Mouse (Mus musculus): ENCODE measurements around the gene Serac1.
"Not testable (repeated sequence)": the region's sequence is repeated elsewhere in the genome, so short reads cannot be mapped to it uniquely, and the experiment has no call there.

Gene Serac1

DNA sequence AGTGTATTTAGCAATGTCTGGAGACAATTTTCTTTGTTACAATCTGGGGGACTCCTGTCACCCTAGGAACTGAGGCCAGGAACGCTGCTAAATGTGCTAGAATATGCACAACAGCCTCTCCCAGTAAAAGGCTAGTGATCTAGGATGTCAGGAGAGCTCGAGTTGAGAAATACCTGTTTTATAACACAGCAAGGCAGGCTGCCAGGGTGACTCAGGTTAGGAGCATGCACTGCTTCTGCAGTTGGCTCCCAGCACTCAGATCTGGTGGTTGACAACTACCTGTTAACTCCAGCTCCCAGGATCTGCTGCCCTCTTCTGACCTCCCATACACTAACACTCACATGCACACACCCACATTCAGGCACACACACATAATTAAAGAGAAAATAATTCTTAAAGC lies 13.5 kb downstream of the Serac1 start:
- DNase-seq (ENCODE audit: low spot score), result no peak

DNA sequence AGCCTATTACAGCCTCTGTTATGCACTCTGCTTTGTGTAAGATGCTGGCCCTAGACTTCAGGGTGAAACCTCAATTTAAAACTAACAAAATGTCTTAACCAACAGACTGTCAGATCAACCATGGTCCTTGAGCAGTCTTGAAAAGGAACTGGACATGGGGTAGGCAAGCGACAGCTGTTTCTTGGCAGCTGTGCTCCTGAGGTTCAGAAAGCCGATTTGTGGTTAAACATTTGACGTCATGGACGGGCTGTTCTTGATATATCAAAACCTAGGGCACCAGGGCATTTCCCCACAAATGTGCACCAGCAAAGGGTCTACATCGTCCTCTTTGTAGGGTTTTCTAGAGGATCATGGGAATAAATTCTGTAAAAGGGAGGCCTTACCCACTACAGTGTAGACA lies 16.0 kb downstream of the Serac1 start:
- DNase-seq (ENCODE audit: low spot score), result no peak

DNA sequence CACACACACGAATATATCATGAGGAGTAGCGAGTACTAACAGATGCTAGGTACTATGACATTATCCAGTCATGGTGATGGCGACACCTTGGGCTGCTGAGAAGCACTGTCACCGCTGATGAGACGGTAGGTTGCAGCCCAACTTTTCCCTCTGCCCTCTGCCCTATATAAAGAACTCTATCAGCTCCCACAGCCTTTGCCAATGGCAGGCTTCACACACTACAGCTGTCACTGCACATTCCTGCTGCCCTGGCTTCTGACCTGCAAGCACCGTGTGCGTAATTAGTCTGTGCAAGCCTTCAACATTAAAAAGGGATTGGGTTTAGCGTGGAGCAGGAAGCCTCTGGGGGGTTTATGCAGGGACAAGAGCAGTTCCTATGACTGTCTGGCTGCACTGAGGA lies 16.7 kb downstream of the Serac1 start:
- DNase-seq (ENCODE audit: low spot score), result no peak

DNA sequence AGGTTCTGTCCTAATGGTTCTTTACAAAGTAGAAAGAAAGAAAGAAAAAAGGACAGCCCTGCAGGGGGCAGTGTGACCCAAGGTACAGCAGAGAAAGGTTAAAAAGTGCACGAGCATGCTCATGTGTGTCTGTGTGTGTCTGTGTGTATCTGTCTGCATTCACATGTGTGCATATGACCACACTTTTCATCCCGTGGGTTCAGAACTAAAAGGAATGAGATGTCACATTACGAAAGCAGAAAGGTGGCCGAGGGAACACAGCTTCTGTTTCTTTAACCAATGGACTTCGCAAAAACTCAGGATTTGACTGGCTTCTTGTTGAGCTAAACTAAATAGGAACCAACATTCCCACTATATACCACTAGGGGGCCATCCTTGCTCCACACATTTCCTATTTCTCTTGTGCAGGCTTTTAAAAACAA lies 24.6 kb downstream of the Serac1 start:
- peak; percentile 39 for DNase-seq (ENCODE audit: low spot score)

DNA sequence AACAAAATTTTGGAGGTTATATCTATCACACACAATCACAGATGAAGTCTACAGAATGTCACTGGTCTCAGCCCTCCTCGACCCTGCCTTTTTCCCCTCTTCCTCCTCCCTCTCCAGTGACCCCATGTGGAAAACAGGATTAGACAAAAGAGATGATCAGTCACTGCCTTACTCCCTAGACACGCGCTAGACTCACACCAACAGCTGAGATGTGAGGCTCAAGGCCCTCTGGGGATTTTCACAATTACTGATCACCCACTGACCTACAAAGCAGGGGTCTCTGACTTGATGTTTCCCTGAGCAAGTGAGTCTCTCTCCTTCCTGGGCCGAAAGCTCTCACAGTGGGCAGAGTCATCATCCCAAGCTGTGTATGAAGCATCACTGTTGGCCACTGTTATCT lies 26.7 kb downstream of the Serac1 start:
- no peak for DNase-seq (ENCODE audit: low spot score)

DNA sequence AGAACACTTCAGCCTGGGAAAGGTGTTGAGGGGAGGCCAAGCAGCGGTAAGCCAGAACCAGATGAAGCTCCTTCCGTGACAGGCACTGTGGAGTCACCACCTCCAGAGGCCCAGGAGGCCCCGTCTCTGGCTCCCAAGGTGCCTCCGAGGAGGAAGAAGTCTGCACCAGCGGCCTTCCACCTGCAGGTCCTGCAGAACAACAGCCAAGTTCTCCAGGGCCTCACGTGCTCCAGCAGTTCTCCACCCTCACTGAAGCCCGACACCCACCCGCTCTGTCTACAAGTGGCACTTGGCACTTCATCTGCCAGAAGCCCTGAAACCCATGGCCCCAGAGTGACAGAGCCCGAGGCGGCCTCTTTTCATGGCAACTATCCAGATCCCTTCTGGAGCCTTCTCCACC lies 42.0 kb downstream of the Serac1 start:
- DNase-seq (ENCODE audit: low spot score), result no peak

DNA sequence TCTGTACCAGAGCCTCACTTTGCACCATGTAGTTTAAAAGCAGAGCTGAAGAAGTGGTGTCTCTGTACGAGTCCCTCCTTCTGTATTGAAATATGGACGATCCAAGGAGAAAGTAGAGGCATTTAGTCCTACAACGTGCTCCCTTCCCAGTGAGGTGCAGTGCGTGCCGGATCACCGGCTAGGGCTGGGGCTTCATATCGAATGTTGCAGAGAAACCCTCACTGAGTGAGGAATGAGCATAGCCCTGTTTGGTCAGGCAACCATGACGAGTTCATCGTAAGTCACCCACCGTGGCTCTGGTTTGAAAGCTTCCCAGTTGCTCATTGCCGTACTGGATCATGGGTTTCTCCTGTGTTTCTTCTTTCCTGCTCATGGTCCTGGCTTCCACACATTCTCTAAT lies 42.7 kb downstream of the Serac1 start:
- no peak for DNase-seq (ENCODE audit: low spot score)

DNA sequence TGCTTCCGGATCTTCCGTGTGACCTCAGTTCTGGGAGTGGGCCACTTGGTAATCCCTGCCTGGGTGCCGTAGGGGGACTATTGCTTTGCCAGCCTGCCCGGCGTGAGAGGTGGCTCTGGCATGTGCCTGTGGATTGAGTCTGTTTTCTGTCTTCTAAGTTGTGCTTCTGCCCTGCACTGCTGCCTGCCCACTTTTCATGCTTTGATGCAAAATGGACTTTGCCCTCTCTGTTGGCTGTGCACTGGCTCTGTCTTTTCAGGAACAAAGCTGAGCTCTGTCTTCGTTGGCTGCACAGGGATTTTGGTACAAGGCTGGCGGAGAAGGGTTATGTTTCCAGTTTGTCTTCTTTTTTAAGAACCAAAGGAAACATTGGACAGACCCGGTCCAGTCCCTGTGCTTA lies 43.1 kb downstream of the Serac1 start:
- peak; percentile 48 for DNase-seq (ENCODE audit: low spot score)

DNA sequence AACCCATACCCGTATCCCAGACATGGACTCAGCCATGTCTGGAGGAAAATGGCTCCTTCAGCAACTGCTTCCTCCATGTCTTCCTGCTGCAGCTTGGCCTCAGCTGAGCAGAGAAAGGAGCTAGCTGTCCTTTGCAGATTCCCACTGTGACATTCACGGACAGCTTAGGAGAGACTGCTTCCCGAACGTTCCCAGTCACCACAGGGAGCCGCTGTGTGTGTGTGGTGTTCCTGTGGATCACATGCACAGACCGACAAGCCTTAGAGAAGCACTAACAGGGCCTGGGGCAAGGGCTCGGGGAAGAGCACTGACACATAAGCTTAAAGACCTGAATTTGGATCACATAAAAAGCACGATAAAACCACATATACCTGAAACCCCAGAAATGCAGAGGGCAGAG lies 43.9 kb downstream of the Serac1 start:
- DNase-seq (ENCODE audit: low spot score), result no peak

DNA sequence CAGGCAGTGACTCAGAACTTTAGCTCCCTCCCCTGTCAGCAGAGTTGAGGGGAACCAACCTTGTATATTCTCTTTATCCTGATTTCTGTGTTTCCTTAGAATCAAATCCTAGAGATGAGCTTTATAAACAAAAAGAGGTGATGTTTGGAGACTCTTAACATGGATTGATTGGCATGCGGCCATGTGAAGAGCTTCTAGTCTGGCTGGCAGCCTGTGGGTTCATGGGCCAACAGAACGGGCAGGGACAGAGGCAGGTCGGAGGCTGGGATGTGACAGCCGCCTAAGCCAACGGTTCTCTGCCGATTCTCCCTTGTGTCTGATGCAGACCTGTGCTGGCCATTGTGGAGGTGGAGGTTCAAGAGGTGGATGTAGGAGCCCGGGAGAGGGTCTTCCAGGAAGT lies 53.7 kb downstream of the Serac1 start:
- DNase-seq (ENCODE audit: low spot score), result no peak

DNA sequence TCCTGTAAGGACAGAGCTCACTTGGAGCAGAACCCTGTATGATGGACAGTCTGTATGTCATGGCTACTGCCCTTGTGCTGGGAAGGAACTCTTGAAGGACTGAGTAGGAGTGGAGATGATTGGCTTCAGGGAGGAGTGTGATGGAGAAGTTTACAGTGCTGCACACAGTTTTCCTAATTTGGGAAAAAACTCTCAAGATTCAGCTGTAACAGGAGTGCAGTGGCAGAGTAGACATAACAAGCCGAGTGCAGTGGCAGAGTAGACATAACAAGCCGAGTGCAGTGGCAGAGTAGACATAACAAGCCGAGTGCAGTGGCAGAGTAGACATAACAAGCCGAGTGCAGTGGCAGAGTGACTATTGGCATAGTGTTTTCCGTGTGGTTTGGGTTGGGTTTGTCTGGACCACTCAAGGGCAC lies 58.2 kb downstream of the Serac1 start:
- not testable (repeated sequence) for DNase-seq (ENCODE audit: low spot score)

DNA sequence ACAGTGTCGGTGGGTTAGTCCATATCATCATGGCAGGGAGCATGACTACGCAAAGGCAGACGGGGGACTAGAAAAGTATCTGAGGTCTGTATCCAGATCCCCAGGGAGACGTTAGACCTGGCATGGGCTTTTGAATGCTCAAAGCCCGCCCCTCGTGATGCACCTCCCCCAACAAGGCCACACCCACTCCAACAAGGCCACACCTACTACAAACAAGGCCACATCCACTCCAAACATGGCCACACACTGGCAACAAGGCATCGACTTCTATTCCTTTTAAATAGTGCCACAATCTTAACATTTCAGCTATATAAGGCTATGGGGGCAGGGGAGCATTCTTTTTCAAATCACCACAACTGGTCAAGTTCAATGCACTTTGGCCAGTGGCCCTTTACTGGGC lies 58.9 kb downstream of the Serac1 start:
- no peak for DNase-seq (ENCODE audit: low spot score)

DNA sequence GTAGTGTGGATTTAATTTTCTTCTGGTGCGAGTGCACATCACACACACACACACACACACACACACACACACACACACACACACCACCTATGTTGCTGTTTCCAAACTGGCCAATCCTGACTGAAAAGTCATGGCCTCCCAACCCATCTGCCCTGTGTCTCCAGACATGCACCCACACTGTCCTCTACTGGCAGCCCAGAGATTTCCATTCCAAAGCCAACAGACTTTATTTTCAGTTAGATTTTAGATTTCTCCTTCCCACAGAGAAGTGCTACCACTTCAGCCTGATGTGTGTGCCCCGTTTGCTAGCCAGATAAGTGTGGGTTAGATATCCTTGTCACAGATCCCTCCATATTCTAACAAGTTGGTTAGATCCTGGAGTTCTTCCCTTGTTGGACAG lies 59.8 kb downstream of the Serac1 start:
- peak; percentile 51 for DNase-seq (ENCODE audit: low spot score)

DNA sequence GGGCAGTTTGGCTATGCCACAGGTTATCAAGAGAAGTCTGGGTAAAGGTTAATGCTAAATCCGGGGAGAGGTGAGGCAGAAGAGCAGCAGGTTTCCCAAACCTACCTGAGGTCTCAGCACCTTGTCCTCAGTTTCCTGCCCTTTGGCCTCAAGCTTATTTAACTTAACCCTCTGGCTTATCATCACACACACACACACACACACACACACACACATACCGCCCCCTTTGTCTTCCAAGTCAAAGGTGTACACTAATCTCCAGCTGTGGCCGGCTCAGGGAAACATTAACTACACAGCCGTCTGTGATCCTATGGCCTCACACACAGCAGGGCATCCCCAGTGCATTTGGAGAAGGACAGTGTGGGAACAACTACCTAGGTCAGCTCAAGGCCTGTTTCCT lies 61.2 kb downstream of the Serac1 start:
- DNase-seq (ENCODE audit: low spot score), result peak; percentile 90

DNA sequence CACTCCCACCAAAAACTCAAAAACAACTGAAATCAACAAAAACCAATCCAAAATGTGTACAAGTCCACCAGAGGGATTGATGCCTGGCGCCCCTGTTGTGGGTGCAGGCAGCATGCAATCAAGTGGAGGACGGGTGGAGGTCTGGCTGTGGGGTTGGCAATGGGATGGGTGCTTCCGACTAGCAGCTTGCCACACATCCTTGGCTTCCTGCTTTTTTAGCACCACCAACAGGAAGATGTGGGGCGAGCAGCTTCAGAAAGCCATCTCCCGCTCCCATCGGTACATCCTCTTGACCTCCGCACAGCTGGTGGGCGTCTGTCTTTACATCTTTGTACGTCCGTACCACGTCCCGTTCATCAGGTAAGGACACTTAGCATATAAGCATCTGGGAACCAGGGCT lies 62.3 kb downstream of the Serac1 start:
- no peak for DNase-seq (ENCODE audit: low spot score)

DNA sequence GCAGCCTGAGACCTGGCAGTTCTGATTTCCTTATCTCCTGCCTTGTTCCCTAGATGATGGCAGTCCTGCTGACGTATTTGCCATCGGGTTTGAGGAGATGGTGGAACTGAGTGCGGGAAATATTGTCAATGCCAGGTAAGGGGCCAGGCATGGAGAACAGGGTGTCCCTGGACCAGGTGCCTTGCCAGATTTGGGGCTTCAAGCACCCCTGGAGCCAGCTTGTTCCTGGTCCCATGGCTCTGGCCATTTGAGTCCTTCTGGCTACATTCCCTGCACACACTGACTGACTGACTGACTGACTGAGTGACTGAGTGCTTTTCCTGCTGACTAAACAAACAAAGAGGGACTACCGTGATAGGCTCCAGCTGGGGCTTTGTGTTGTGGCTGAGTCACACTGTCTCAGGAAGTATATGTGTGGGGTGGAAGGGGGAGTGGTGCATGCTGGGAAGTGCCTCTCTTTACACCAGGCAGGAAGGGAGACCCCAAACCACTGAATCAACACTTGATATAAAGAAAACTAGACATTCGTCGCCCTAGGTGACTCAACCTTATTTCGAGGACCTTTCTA lies 63.2 kb downstream of the Serac1 start:
- peak; percentile 79 for DNase-seq (ENCODE audit: low spot score)

DNA sequence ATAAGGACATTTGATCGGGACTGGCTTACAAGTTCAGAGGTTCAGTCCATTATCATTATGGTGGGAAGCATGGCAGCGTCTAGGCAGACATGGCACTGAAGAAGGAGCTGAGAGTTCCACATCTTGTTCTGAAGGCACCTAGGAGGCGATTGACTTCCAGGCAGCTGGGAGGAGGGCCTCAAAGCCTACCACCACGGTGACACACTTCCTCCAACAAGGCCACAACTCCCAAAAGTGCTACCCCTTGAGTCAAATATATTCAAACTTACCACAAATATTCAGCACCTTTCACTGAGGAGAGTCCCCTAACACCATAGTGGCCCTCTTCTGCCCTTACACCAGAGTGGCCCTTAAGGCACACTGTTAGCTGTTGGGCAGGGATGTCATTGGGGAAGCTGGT lies 64.6 kb downstream of the Serac1 start:
- DNase-seq (ENCODE audit: low spot score), result no peak

DNA sequence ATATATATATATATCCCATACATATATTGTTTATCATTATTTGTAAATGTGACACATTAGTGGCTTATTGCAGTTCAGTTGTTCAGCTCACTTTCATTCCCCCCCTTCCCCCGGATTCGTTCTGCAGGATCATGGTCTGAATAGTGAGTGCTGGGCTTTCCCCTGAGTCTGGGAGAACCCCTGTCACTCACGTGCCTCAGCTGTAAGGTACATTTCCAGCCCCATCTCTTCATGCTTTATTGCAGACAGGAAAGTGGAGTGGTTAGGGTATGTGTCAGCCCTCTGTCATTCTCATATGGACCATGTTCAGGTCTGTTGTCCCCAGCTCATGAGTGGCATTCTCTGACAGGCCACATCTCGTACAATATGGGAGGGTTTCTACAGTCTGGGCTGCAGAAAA lies 66.5 kb downstream of the Serac1 start:
- DNase-seq (ENCODE audit: low spot score), result no peak

DNA sequence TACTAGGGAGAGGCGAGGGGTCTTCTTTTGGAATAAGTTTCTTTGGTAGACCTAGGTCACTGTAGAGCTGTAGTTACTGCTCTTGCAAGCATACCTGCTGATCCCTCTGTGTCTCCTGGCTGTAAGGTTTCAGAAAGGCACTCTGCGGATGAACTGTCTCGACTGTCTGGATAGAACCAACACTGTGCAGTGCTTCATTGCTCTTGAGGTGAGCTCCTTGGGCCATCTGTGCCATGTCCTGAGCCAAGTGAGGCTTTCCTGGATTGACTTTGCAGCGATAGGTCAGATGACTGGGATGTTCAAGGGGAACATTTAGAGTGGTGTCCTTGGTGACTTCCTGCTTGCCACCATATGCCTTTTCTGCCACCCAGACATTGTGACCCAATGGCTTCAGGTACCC lies 69.9 kb downstream of the Serac1 start:
- DNase-seq (ENCODE audit: low spot score), result no peak

DNA sequence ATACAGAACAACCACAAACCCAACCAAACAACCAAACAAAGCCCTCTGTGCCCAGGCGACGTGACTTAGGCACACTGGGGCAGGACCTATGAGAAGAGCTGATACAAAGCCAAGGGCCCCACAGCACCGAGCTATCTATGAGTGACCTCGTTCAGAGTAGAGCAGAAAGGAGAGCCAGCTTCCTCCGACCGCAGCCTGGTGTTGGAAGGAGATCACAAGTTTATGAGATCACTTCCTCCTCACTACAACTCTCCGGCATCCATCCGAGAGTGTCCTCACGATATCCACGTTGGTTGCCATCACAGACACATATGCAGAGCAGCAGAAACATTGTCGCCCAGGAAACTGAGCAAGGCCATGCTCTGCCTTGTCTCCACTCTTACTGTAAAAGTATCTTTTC lies 71.0 kb downstream of the Serac1 start:
- DNase-seq (ENCODE audit: low spot score), result no peak

DNA sequence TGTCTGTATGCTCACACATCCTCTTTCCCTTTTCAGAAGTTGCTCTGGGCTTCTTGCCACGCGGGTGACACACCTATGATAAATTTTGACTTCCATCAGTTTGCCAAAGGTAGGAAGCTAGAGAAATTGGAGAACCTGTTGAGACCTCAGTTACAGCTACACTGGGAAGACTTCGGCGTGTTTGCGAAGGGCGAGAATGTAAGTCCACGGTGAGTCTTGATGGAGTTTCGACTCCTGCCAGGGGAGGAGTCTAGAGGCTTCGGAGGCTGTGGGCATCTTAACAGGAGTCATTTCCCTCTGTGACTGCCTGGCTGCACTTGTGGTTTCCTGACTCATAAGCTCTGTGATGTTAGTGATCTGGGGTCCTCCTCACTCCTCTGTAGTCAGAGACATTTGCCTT lies 71.6 kb downstream of the Serac1 start:
- DNase-seq (ENCODE audit: low spot score), result no peak

DNA sequence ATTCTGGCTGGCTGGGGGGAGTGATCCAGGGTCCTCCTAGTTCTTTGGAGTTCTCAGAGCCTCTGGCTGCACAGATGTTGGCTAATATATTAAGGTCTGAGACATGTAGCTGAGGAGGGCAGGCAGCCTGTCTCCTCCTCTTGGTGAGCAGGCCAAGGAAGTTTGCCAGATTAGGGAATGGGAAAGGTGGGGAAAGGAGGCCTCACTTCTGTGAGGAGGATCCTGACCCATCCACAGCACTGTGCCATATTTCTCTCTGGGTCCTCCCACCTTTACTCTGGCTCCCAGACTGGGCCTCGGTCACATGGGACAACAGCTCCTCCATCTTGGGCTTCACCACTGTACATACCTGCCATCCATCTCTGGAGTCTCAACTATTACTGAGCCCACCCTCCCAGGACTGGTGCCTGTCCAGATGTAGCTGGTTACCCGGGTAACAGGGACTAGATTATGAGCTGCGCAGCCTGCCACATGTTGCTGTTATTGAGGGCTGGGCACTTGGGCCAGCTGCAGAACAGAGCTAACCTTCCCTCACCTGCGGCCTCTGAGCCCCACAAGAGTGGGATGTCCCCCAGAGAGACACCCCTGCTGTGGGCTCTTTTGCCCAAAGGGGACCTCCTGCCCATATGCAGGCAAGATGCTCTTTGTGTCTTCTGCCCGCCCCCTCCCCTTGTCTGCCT lies 72.3 kb downstream of the Serac1 start:
- no peak for DNase-seq (ENCODE audit: low spot score)

DNA sequence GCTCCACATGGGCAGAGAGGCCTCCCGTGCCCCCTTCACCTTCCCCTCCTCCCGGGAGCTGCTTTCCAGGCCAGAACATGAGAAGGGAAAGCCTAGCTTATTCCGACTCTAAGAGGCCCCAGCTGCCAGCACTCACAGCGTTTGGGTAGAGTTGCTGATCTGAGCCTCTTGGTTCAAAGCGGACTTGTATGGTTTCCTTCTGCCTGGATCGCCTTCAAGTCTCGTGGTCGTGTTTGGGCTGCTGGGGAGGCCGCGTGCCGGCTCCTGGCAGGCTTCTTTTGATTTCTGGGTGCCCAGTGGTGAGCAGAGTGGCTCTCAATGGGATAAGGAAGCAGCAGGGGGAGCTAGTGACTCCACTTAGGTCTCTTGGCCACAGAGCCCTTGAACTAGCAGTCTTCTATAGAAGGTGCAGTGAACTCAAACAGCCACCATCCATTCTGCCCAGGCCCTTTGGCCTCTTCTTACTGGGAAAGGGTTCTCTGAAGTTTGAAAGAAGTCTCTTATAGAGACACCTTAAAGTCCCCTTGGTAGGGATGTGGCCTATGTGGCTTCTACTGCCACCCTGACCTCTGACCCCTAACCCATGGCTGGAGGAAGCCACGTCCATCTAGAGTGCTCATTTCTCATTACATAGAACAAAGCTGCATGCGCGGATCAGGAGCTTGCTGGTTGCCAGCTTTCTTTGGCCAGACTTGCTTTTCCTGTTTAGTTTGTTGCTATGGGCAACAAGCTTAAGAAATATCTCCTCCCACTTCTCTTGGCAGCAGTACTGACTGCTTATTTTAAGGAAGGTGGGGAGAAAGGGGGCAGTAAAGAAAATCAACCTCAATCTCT lies 73.7 kb downstream of the Serac1 start:
- peak; percentile 56 for DNase-seq (ENCODE audit: low spot score)

Data from yolk sac, embryonic 10.5 days (tissue).